Mouse (Mus musculus) hindbrain, embryonic 14.5 days (tissue): Measurements from ENCODE around the gene Tmem262. TPM values are rescaled to one million over a fixed set of nuclear protein-coding genes. Genes with fewer than 3 reads are reported as not detected.
A peak's percentile ranks its signal among the peaks of the same experiment; 100 is the strongest.

Experiments used
- ATAC-seq: fragments of 200-750 bp; cut with Nextera tagmentation; 2 replicates; pipeline ENCODE4 v1.8.0; 2017; ENCODE audit warnings: moderate number of reproducible peaks, mild to moderate bottlenecking, moderate TSS enrichment, moderate library complexity; ENCODE audit not compliant: low FRiP score
- DNase-seq: peaks from one replicate; pipeline ENCODE4 v3.0.0-alpha.2; 2015; ENCODE audit warnings: low spot score
- H3K27ac ChIP-seq: fragments of 300-500 bp; sonication (generic); 2 replicates; pipeline ENCODE4 v1.5.1; 2014; ENCODE audit warnings: mild to moderate bottlenecking, moderate library complexity
- H3K27me3 ChIP-seq: fragments of 300-500 bp; sonication (generic); 2 replicates; pipeline ENCODE4 v1.6.1; 2014; ENCODE audit warnings: mild to moderate bottlenecking, low read length, mixed read lengths; ENCODE audit not compliant: control insufficient read depth, insufficient read depth
- H3K36me3 ChIP-seq: fragments of 300-500 bp; sonication (generic); replicated peaks from 2 replicates; pipeline ENCODE4 v1.6.1; 2014; ENCODE audit not compliant: control insufficient read depth, insufficient read depth
- H3K4me1 ChIP-seq: fragments of 300-500 bp; sonication (generic); replicated peaks from 2 replicates; pipeline ENCODE4 v1.6.1; 2014; ENCODE audit warnings: antibody characterized with exemption, low read length, mixed read lengths; ENCODE audit not compliant: control insufficient read depth, insufficient read depth
- H3K4me2 ChIP-seq: fragments of 300-500 bp; sonication (generic); replicated peaks from 2 replicates; pipeline ENCODE4 v1.6.1; 2014; ENCODE audit warnings: mild to moderate bottlenecking, moderate library complexity
- H3K4me3 ChIP-seq: fragments of 300-500 bp; sonication (generic); replicated peaks from 2 replicates; pipeline ENCODE4 v1.5.1; 2014; ENCODE audit warnings: mild to moderate bottlenecking, low read length
- H3K9ac ChIP-seq: fragments of 300-500 bp; sonication (generic); 2 replicates; pipeline ENCODE4 v1.6.1; 2014
- H3K9me3 ChIP-seq: fragments of 300-500 bp; sonication (generic); 2 replicates; pipeline ENCODE4 v1.6.1; 2016; ENCODE audit warnings: low read length; ENCODE audit not compliant: control insufficient read depth
- WGBS: fragments of 180-500 bp; shearing (Covaris S2); extraction: QIAGEN DNeasy Blood & Tissue Kit; methylation state at CpG from one replicate; pipeline ENCODE4 v1.1.7; 2014; 5-methylcytosine and 5-hydroxymethylcytosine counted together
- polyA plus RNA-seq: library from polyadenylated mRNA; unstranded; fragments of >200 nt; fragmentation: Nextera tagmentation; extraction: Ambion mirVana; gene quantifications from 2 replicates; pipeline ENCODE4 v1.2.1, GENCODE M21; 2014

Tmem262 gene
- polyA plus RNA-seq, 1 experiment from 2014 or later, result not detected

DNA sequence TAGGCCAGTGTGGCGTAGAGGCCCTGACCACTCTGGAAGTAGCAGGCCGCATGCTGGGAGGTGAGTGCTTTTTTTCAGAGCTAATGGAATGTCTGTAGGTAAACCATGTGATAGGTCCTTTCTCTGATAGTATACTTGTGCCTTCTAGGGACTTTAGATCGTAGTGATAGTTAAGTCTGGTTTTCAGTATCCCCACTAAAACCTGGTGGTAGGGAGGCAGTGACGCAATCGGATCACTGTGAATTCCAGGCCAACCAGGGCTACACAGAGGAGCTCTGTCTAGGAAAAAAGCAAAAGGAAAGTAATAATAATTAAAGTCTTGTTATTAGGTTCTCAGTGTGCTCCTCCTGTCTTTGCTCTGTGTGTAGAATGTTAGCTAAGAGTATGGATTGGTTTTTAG, 21.3 kb upstream of the Tmem262 start:
- peaks cover 38% of the 10 kb centered on the region for H3K36me3 ChIP-seq
- peak overlapping the region; percentile 78 for H3K27ac ChIP-seq
- H3K4me1 ChIP-seq, result peaks cover 38% of the 10 kb centered on the region
- H3K27me3 ChIP-seq, result no peaks in the 10 kb centered on the region
- H3K9ac ChIP-seq, result peak overlapping the region; percentile 85
- DNase-seq (no peak), ATAC-seq (no peak)
- no peaks in the 10 kb centered on the region for H3K9me3 ChIP-seq
- peak overlapping the region; percentile 52 for H3K4me3 ChIP-seq
- H3K4me2 ChIP-seq, result peak overlapping the region; percentile 85
- WGBS, result 35% methylated on average over 5 of the region's 5 CpGs

DNA sequence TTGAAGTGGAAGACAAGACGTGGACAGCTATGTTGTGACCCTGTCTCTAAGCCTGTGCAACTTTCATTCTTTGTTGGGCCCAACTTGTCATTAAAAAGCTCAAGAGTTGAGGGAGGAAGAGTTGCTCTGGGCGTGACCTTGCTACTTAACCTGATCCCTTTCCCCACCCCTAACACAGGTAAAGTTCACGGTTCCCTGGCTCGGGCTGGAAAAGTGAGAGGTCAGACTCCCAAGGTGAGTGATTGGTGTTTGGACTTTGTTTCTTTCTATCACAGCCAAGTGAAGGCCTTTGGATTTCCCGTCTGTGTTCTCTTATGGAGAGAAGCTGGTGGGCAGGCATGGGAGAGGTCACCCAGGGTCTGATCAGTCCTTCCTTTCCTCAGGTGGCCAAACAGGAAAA, 20.9 kb upstream of the Tmem262 start:
- 89% methylated on average over 5 of the region's 5 CpGs for WGBS
- Histone ChIP-seq H3K4me1 (peaks cover 38% of the 10 kb centered on the region), H3K4me2 (peak overlapping the region; percentile 85), H3K27me3 (no peaks in the 10 kb centered on the region), H3K4me3 (peak overlapping the region; percentile 52), H3K9ac (peak overlapping the region; percentile 85), H3K27ac (no peak overlapping the region), H3K9me3 (no peaks in the 10 kb centered on the region), H3K36me3 (peaks cover 34% of the 10 kb centered on the region)
- DNase-seq (no peak), ATAC-seq (no peak)

DNA sequence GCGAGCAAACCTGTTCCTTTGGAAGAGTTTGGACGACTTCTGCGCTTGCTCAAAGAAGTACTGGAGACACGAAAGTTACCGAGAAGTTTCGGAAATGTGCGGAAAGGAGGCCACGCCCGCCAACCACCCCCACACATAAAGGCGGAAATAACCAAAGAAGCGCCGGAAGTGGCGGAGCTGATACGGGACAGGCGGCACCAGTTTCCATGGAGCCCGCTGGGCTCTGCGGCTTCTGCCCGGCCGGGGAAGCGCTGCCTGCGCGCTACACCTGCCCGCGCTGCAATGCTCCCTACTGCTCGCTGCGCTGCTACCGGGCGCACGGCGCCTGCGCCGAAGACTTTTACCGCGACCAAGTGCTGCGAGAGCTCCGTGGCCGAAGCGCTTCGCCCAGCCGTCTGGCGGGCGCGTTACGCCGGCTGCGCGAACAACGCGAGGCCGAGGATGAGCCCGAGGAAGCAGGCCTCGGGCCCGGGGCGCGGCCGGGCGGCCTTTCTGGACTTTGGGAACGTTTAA, 18.8 kb upstream of the Tmem262 start, which contains the start of gene Znhit2:
Znhit2 (plus strand) TSS at position 172 of the 513 bp plus-strand sequence.
- Histone ChIP-seq H3K9me3 (no peaks in the 10 kb centered on the region), H3K27ac (peak within 1 kb of the TSS; percentile 92), H3K27me3 (no peaks in the 10 kb centered on the region), H3K4me3 (peak within 1 kb of the TSS; percentile 90), H3K4me2 (peak within 1 kb of the TSS; percentile 100), H3K4me1 (peaks cover 39% of the 10 kb centered on the region), H3K9ac (peak within 1 kb of the TSS; percentile 94), H3K36me3 (peaks cover 15% of the 10 kb centered on the region)
- peak; percentile 94 for DNase-seq
- WGBS, result under 1% methylated on average over 58 of the region's 58 CpGs
- peak; percentile 64 for ATAC-seq

DNA sequence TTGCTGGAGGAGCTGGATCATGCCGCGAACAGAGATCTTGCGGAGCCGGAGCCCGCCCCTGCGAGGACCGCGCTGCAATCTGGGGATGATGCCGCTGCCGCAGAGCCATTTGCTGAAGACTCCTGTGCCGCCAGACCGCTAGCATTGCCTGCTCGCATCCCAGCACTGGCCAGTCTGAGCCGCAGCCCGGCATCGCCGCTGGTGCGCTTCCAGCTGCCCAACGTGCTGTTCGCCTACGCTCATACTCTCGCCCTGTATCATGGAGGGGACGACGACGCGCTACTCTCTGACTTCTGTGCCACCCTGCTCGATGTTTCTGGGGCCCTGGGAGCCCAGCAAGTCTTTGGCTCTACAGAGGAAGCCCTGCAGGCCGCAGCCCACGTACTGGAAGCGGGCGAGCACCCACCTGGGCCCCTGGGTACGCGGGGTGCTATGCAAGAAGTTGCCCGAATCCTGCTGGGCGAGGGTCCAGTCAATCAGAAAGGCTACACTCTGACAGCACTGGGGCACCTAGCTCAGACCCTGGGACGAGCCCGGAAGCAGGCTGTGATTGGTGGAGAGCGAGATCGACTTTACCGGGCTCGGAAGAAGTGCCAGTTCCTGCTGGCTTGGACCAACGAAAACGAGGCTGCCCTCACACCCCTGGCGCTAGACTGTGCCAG, 18.1 kb upstream of the Tmem262 start:
- peaks cover 39% of the 10 kb centered on the region for H3K4me1 ChIP-seq
- H3K9ac ChIP-seq, result peak overlapping the region; percentile 94
- DNase-seq, result no peak
- H3K9me3 ChIP-seq, result no peaks in the 10 kb centered on the region
- H3K4me3 ChIP-seq, result peak overlapping the region; percentile 90
- H3K27ac ChIP-seq, result peak overlapping the region; percentile 92
- ATAC-seq, result no peak
- no peaks in the 10 kb centered on the region for H3K27me3 ChIP-seq
- peak overlapping the region; percentile 100 for H3K4me2 ChIP-seq
- peaks cover 15% of the 10 kb centered on the region for H3K36me3 ChIP-seq
- 1% methylated on average over 44 of the region's 44 CpGs for WGBS

DNA sequence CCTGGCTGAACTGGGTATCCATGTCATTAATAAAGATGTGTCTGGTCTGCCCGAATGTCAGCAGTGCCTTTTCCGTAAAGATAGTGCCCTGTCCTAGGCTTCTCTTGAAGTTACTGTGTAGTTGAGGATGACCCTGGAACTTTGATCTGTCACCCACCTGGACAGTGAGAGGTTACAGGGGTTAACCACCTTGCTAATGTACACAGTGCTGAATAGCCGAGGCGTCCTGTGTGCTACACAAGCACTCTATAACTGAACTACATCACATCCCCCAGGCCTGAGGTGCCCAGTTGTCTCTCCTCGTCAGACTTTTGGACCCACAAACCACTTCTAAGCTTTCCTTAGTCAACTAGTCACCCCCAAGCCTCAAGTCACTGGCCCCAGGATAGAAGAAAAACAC, 17.4 kb upstream of the Tmem262 start:
- WGBS, result 71% methylated on average over 5 of the region's 5 CpGs

DNA sequence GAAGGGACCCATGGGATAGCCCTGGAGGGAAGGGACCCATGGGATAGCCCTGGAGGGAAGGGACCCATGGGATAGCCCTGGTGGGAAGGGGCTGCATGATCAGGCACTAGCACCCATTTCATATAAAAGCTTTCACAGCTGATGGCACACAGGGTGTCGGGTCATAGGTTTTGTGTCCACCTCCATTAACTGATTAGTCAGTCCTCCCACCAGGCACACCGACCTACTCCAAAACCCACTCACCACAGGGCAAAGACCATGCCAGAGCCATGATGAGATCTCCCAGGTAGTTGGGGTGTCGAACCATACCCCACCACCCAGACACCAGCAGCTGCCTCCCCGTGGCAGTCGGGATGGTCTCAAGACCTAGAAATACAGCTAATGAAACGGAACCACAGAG, 16.8 kb upstream of the Tmem262 start:
- no peaks in the 10 kb centered on the region for H3K27me3 ChIP-seq
- H3K4me1 ChIP-seq, result peaks cover 40% of the 10 kb centered on the region
- ATAC-seq (no peak), DNase-seq (no peak)
- peaks cover 15% of the 10 kb centered on the region for H3K36me3 ChIP-seq
- no peak overlapping the region for H3K4me3 ChIP-seq
- H3K9me3 ChIP-seq, result no peaks in the 10 kb centered on the region
- WGBS, result 91% methylated on average over 6 of the region's 6 CpGs
- peak overlapping the region; percentile 100; the same call in 1 of the 2 replicates for H3K4me2 ChIP-seq
- H3K9ac ChIP-seq, result no peak overlapping the region
- H3K27ac ChIP-seq, result no peak overlapping the region

More for the DNA sequence above, 17.4 kb upstream of the Tmem262 start:
- Histone ChIP-seq H3K4me2 (peak overlapping the region; percentile 100), H3K27me3 (no peaks in the 10 kb centered on the region), H3K36me3 (peaks cover 15% of the 10 kb centered on the region), H3K4me3 (peak overlapping the region; percentile 90), H3K27ac (0 out of 2 replicates have a peak overlapping the region, but pooled peaks have one; percentile 92), H3K9me3 (no peaks in the 10 kb centered on the region), H3K9ac (peak overlapping the region; percentile 94), H3K4me1 (peaks cover 36% of the 10 kb centered on the region)
- DNase-seq (no peak), ATAC-seq (no peak)

DNA sequence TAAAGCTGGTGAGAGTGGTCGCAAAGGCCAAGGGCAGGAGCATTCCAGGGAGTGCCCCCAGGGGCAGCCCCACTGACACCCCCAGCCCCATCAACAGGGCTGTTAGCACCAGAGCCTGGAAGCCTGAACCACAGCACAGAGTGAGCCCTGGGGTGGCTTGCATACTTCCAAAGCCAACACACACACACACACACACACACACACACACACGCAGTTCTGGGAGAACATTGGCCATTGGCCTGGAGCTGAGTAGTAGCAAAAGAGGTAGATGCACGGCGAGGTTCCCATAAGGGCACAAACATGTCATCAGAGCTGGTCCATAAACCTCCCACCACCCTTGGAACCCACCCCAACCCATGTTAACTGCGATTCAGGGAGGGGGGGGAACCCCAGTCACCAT, 13.3 kb upstream of the Tmem262 start:
- Histone ChIP-seq H3K36me3 (peaks cover 33% of the 10 kb centered on the region), H3K9ac (peak overlapping the region; percentile 83), H3K27me3 (no peaks in the 10 kb centered on the region), H3K9me3 (no peaks in the 10 kb centered on the region), H3K4me2 (peak overlapping the region; percentile 95), H3K4me1 (peaks cover 32% of the 10 kb centered on the region), H3K4me3 (peak overlapping the region; percentile 57), H3K27ac (peak overlapping the region; percentile 92)
- DNase-seq (no peak), ATAC-seq (no peak)
- WGBS, result 35% methylated on average over 5 of the region's 5 CpGs

DNA sequence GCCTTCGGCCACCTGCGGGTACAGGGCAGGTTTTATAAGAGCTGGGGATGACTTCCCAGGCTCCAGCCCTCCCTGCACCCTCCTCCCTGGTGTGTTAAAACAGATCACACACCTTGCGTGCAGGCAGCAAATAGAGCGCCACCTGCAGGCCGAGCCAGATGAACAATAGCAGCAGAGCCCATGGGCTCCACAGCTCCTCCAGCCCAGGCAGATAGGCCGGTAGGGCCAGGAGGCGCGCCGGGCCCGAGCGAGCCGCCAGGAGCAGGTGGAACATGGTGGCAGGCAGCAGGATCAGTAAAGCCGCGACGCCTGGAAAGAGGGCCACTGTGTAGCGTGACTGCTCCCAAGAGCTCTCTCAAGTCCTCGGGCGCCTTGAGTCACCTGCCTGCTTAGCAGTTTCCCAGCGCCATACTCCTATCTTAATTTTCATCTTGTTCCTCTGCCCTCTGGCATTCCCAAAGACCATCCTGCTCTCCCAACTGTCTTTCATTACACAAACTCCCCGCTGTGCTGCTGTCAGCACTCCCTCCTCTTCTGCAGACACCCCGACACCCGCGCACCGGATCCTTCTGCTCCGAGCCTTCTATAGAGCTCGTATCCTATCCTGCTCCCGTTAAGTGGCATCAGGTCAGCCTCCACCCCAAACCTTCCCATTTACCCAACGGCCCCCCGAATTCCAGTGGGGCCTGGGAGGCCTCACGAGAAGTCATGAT, 12.7 kb upstream of the Tmem262 start:
- ATAC-seq (peak; percentile 64), DNase-seq (peak; percentile 87)
- H3K4me3 ChIP-seq, result peak overlapping the region; percentile 57
- H3K9me3 ChIP-seq, result no peaks in the 10 kb centered on the region
- peak overlapping the region; percentile 95 for H3K4me2 ChIP-seq
- WGBS, result 1% methylated on average over 30 of the region's 30 CpGs
- peaks cover 26% of the 10 kb centered on the region for H3K4me1 ChIP-seq
- peaks cover 34% of the 10 kb centered on the region for H3K36me3 ChIP-seq
- H3K9ac ChIP-seq, result peak overlapping the region; percentile 83
- H3K27ac ChIP-seq, result peak overlapping the region; percentile 92
- H3K27me3 ChIP-seq, result no peaks in the 10 kb centered on the region

DNA sequence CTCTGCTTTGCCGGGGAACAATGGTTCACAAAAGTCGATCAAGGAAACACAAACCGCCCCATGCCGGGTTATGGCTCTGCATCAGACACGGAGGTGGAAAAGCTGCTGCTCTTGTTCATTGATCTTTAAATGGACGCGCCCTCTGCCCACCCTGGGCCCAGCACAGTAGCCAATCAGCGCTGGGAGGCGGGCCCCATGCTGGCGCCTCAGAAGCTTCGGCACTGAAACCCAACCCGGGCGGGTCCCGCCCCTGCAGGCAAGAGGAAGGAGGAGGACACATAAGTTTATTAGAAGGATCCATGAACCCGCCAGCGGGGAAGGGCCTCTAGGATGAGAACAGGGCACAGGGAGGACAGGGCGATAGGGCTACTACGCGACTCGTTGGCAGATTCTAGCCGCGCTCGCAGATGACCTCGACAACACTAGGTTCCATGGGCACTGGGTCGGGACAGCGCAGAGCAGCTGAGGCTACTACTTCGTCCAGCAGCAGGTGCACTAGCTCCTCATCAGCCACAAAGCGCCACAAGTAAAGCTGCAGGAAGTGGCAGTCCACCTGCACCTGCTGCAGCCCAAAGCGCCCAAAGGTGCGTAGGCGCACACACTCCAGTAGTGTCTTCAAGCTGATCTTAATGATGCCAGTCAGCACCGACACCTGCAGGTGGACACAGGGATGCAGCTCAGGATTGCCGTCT, 12.0 kb upstream of the Tmem262 start, which contains the start of gene Tm7sf2:
Tm7sf2 (minus strand) TSS at position 650 of the 692 bp plus-strand sequence.
- Histone ChIP-seq H3K4me1 (peaks cover 19% of the 10 kb centered on the region), H3K4me3 (peak within 1 kb of the TSS; percentile 57), H3K27ac (peak within 1 kb of the TSS; percentile 92), H3K36me3 (peaks cover 38% of the 10 kb centered on the region), H3K9ac (peak within 1 kb of the TSS; percentile 83), H3K27me3 (no peaks in the 10 kb centered on the region), H3K4me2 (peak within 1 kb of the TSS; percentile 95), H3K9me3 (no peaks in the 10 kb centered on the region)
- DNase-seq, result peak; percentile 85
- 11% methylated on average over 33 of the region's 33 CpGs for WGBS
- ATAC-seq, result peak; percentile 92
